Mouse (Mus musculus): ENCODE results near the gene Slc12a7.

- no peak for TF ChIP-seq GATA1 (IDR thresholded peaks at IDR 0.05; ENCODE audit: low read length)
- TF ChIP-seq TAL1 (IDR thresholded peaks at IDR 0.05; ENCODE audit: low read length): no peak
Observed at GRCm38 (mm10) chr13:73847465-73847836, 114.6 kb downstream of the Slc12a7 start, which contains the start of gene Nkd2.

All from erythroblast, embryonic 14.5 days (primary cell).